Mouse (Mus musculus) CH12.LX (cell line): ENCODE measurements at regions not wholly inside any gene's neighbourhood (a gene's known extent, or its start where the extent isn't known, plus 50 kb on each side); places are given as distances from the start of the nearest gene placed in this dataset.

Experiments
- CTCF ChIP-seq, 2 experiments: IDR thresholded peaks in 1 of 2; conservative IDR thresholded peaks in 1 of 2; 2 replicates each; pipeline ENCODE4 v1.5.1; 2011 to 2012; ENCODE audit warnings: low read depth in 2 of 2, low read length in 2 of 2, improper control_type of control experiment in 1 of 2, inconsistent platforms in 1 of 2, mild to moderate bottlenecking in 1 of 2, moderate library complexity in 1 of 2
- E2F4 ChIP-seq: IDR thresholded peaks from 2 replicates; pipeline ENCODE4 v1.6.1; 2011; ENCODE audit warnings: low read depth, low read length, improper control_type of control experiment; ENCODE audit not compliant: insufficient replicate concordance
- ELF1 ChIP-seq: IDR thresholded peaks from 2 replicates; pipeline ENCODE4 v1.6.1; 2014; ENCODE audit warnings: low read depth, mild to moderate bottlenecking, inconsistent platforms, low read length, improper control_type of control experiment
- EP300 ChIP-seq: IDR thresholded peaks from 2 replicates; pipeline ENCODE4 v1.6.1; 2011; ENCODE audit warnings: low read length, improper control_type of control experiment
- KAT2A ChIP-seq: IDR thresholded peaks from 2 replicates; pipeline ENCODE4 v1.6.1; 2012; ENCODE audit warnings: low read length, improper control_type of control experiment, inconsistent platforms; ENCODE audit not compliant: insufficient replicate concordance
- MAZ ChIP-seq: IDR thresholded peaks from 2 replicates; pipeline ENCODE4 v1.6.1; 2012; ENCODE audit warnings: low read depth, mild to moderate bottlenecking, inconsistent platforms, low read length, improper control_type of control experiment, moderate library complexity
- POLR2A ChIP-seq: IDR thresholded peaks from 2 replicates; pipeline ENCODE4 v1.6.1; 2011; ENCODE audit warnings: low read depth, mild to moderate bottlenecking, improper control_type of control experiment, low read length
- TCF12 ChIP-seq: IDR thresholded peaks from 2 replicates; pipeline ENCODE4 v1.6.1; 2014; ENCODE audit warnings: low read depth, mild to moderate bottlenecking, inconsistent platforms, low read length, improper control_type of control experiment
- ZMIZ1 ChIP-seq: IDR thresholded peaks from 2 replicates; pipeline ENCODE4 v1.6.1; 2012; ENCODE audit warnings: low read depth, mild to moderate bottlenecking, inconsistent platforms, low read length, improper control_type of control experiment

DNA sequence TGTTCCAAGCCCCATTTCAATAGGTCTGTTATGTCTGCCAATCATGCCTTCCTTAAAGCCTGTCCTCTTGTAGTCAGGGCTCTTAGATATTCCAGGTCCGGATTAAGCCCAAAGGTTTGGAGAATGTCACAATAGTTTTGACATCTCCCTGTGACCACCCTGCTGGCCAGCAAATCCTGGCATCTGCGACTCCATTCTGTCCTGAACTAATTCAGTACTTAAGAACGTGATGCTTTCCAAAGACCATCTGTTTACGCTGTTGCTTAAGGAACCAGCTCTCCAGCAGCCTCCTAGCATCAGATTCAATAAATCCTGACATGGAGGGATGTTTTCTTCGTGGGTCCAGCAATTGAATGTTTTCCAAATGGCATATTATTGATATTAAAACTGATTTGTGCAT is 132.7 kb upstream of the Ctbp2 start:
- TF ChIP-seq E2F4 (no peak), CTCF (conservative IDR thresholded peaks at IDR 0.05 in 1 of 2, IDR thresholded peaks at IDR 0.05 in 1 of 2; ENCODE audit: low read depth in 2 of 2, low read length in 2 of 2) (no peak), MAZ (no peak), EP300 (no peak), TCF12 (no peak), POLR2A (no peak), ELF1 (no peak), ZMIZ1 (no peak), KAT2A (no peak)
